ENCODE assay signal across 29 mouse cellular contexts in genomic region chr7:99202163-99202562, GRCm38 (mm10). TPM values are rescaled to one million over a fixed set of nuclear protein-coding genes. Genes with fewer than 3 reads are reported as not detected.
DNase-seq lines count a peak whose midpoint lies in the region; ATAC-seq lines count a peak whose summit lies in the region.
"Had no signal": no experiment of that assay in that cellular context is flagged by ENCODE, and none has a peak within 500 bp of the region (broad histone marks: within the 10 kb centered on the region; RNA-seq: fewer than 3 reads in every experiment).

No protein-coding gene starts in this region.

- no peaks in the 10 kb centered on the region for H3K36me3 ChIP-seq in heart, embryonic 14.5 days (ENCODE audit: control insufficient read depth, insufficient read depth, low read length)
- no peaks in the 10 kb centered on the region for H3K36me3 ChIP-seq in midbrain, embryonic 15.5 days (replicated peaks)
- H3K36me3 ChIP-seq: embryonic facial prominence, embryonic 10.5 days; forebrain, embryonic 10.5 days; hindbrain, embryonic 10.5 days; limb, embryonic 12.5 days; liver, embryonic 13.5 days; neural tube, embryonic 15.5 days had no signal

- no peaks in the 10 kb centered on the region for H3K9me3 ChIP-seq in heart, embryonic 14.5 days (ENCODE audit: control insufficient read depth, low read length)
- no peaks in the 10 kb centered on the region for H3K9me3 ChIP-seq in midbrain, embryonic 15.5 days
- H3K9me3 ChIP-seq: embryonic facial prominence, embryonic 10.5 days; forebrain, embryonic 10.5 days; hindbrain, embryonic 10.5 days; limb, embryonic 12.5 days; liver, embryonic 13.5 days; neural tube, embryonic 15.5 days had no signal

- WGBS in heart, embryonic 14.5 days = 43% methylated on average over 7 of the region's 7 CpGs
- 88% methylated on average over 7 of the region's 7 CpGs for WGBS in midbrain, embryonic 15.5 days

- DNase-seq in heart, adult 11 months = peak; percentile 97
- no peak for DNase-seq in heart, postnatal 25 days (ENCODE audit: low spot score)
- peak; percentile 61 to 76 for DNase-seq in heart, adult 9 months (ENCODE audit: low spot score in 2 of 2)
- DNase-seq in heart, postnatal 4 days = peak; percentile 54
- no peak for DNase-seq in right cerebral cortex, postnatal 36 days (ENCODE audit: low spot score in 2 of 2)
- DNase-seq: adrenal gland, adult 8-10 months; cerebellum, adult 9-10 months; kidney, adult 9 months; kidney, postnatal 14 days; liver, embryonic 13.5 days; lung, adult 2 months; lung, postnatal 14 days; spleen, adult 18-20 months had no signal

- peak overlapping the region; percentile 82 to 86 for H3K27ac ChIP-seq in heart, embryonic 14.5 days (replicated peaks in 1 of 2; ENCODE audit: control insufficient read depth in 1 of 2, insufficient read depth in 1 of 2, low read depth in 2 of 2, low read length in 2 of 2)
- no peak overlapping the region for H3K27ac ChIP-seq in midbrain, embryonic 15.5 days
- H3K27ac ChIP-seq: embryonic facial prominence, embryonic 10.5 days; forebrain, embryonic 10.5 days; hindbrain, embryonic 10.5 days; hindbrain, postnatal 0 days; limb, embryonic 12.5 days; liver, embryonic 13.5 days; neural tube, embryonic 15.5 days had no signal

- no peak overlapping the region for H3K4me3 ChIP-seq in heart, embryonic 14.5 days (ENCODE audit: control insufficient read depth in 1 of 2, insufficient read depth in 1 of 2, low read depth in 1 of 2, low read length in 2 of 2)
- H3K4me3 ChIP-seq in midbrain, embryonic 15.5 days = no peak overlapping the region
- H3K4me3 ChIP-seq: embryonic facial prominence, embryonic 10.5 days; forebrain, embryonic 10.5 days; hindbrain, embryonic 10.5 days; limb, embryonic 12.5 days; liver, embryonic 13.5 days; neural tube, embryonic 15.5 days had no signal

- H3K9ac ChIP-seq in heart, embryonic 14.5 days (ENCODE audit: low read length) = peak overlapping the region; percentile 46; the same call in 1 of the 2 replicates
- no peak overlapping the region for H3K9ac ChIP-seq in midbrain, embryonic 15.5 days
- H3K9ac ChIP-seq: limb, embryonic 12.5 days; liver, embryonic 13.5 days; neural tube, embryonic 15.5 days had no signal

- peaks cover 11 to 18% of the 10 kb centered on the region in 2 experiments for H3K4me1 ChIP-seq in heart, embryonic 14.5 days (ENCODE audit: control insufficient read depth in 2 of 2, insufficient read depth in 2 of 2, low read length in 2 of 2)
- no peaks in the 10 kb centered on the region for H3K4me1 ChIP-seq in midbrain, embryonic 15.5 days
- H3K4me1 ChIP-seq: neural tube, embryonic 15.5 days had no signal

- ATAC-seq in heart, embryonic 14.5 days (ENCODE audit: insufficient number of reproducible peaks, insufficient read depth, low FRiP score, low read depth) = no peak
- ATAC-seq in midbrain, embryonic 15.5 days (replicated peaks) = no peak
- ATAC-seq: hindbrain, postnatal 0 days; intestine, embryonic 16.5 days had no signal

- H3K4me2 ChIP-seq in heart, embryonic 14.5 days (ENCODE audit: low read length) = 0 out of 2 replicates have a peak overlapping the region, but pooled peaks have one; percentile 20
- no peak overlapping the region for H3K4me2 ChIP-seq in midbrain, embryonic 15.5 days
- H3K4me2 ChIP-seq: limb, embryonic 12.5 days; liver, embryonic 13.5 days; midbrain, embryonic 11.5 days; neural tube, embryonic 15.5 days had no signal

- intact Hi-C loops in heart, postnatal 25 days (cut with DNase I) = no loop called here

- H3K27me3 ChIP-seq in heart, embryonic 14.5 days (ENCODE audit: control insufficient read depth, insufficient read depth, low read length) = no peaks in the 10 kb centered on the region
- H3K27me3 ChIP-seq in midbrain, embryonic 15.5 days (replicated peaks) = no peaks in the 10 kb centered on the region
- H3K27me3 ChIP-seq: limb, embryonic 12.5 days; liver, embryonic 13.5 days; neural tube, embryonic 15.5 days had no signal

RNA-seq across cellular contexts. Expression of gene Dgat2, which starts 19.6 kb away (rescaled TPM):
- 100 to 1,000 TPM; 272 to 339 TPM for total RNA-seq in heart, postnatal 25 days (2021)
- 19.8 and 22.3 TPM in 2 replicates for polyA plus RNA-seq in heart, embryonic 14.5 days (2014; fragmentation: Nextera tagmentation; extraction: Ambion mirVana)
- 10 to 100 TPM; 69.7 to 78.2 TPM for total RNA-seq in heart, postnatal 4 days (2021)
- 21.4 and 22.0 TPM in 2 replicates for polyA plus RNA-seq in midbrain, embryonic 15.5 days (2015; fragmentation: Nextera tagmentation; extraction: Ambion mirVana)

RNA-seq across cellular contexts. Expression of gene Mogat2, which starts 36.3 kb away (rescaled TPM):
- total RNA-seq in heart, postnatal 25 days (2021) = not detected
- polyA plus RNA-seq in heart, embryonic 14.5 days (2014; fragmentation: Nextera tagmentation; extraction: Ambion mirVana) = 1.1 and 1.7 TPM in 2 replicates
- total RNA-seq in heart, postnatal 4 days (2021) = not detected
- polyA plus RNA-seq in midbrain, embryonic 15.5 days (2015; fragmentation: Nextera tagmentation; extraction: Ambion mirVana) = 1.3 and 1.9 TPM in 2 replicates
- total RNA-seq: gastrocnemius, adult 8-10 months; layer of hippocampus, adult 18-20 months; layer of hippocampus, postnatal 14 days; left cerebral cortex, adult 8-10 months; MEL had no signal
- polyA plus RNA-seq: testis, adult 2 months had no signal

Comparison
In these comparisons a context has a peak if more than half of its experiments do, and no peak if none do; other contexts are left out.
1. DNase-seq: peak in heart, adult 11 months (single experiment), heart, adult 9 months (2 of 2) and heart, postnatal 4 days (single experiment); none in heart, postnatal 25 days (single experiment) and right cerebral cortex, postnatal 36 days (0 of 2).